Mouse (Mus musculus) ES-E14 (cell line): ENCODE results near the gene Casp7.

Experiments
- HCFC1 ChIP-seq: IDR thresholded peaks from 2 replicates; pipeline ENCODE4 v1.6.1; 2012; ENCODE audit warnings: low read length, inconsistent platforms, borderline replicate concordance; ENCODE audit not compliant: insufficient read depth
- MAFK ChIP-seq: IDR thresholded peaks from 2 replicates; pipeline ENCODE4 v1.6.1; 2014; ENCODE audit warnings: mild to moderate bottlenecking, low read depth, low read length, inconsistent platforms; ENCODE audit not compliant: insufficient read depth
- ZC3H11A ChIP-seq: IDR thresholded peaks from 2 replicates; pipeline ENCODE4 v1.6.1; 2012; ENCODE audit warnings: low read depth, mild to moderate bottlenecking, inconsistent platforms, low read length, borderline replicate concordance
- ZNF384 ChIP-seq: IDR thresholded peaks from 2 replicates; pipeline ENCODE4 v1.6.1; 2012; ENCODE audit warnings: low read depth, low read length, inconsistent platforms

DNA sequence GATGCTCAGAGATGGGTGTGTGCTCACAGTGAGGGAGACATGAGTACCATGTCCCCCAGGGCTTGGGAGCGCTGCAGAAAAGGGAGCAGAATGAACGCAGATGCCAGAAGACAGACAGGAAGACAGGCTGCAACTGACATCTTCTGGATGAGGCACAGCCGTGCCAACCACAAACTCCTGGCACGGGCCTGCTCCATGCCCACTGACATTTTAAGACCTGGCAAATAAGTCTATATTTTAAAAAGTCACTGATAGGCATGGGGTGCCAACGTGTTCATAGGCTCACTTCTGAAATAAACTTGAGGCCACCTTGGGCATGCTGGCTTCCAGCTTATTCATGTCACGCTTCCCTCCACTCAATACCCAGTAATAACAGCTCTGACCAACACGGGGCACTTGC, 28.0 kb upstream of the Casp7 start:
- TF ChIP-seq HCFC1 (no peak), ZNF384 (no peak), ZC3H11A (no peak), MAFK (no peak)
